Mouse (Mus musculus) inflammation-experienced regulatory T-cells (primary cell): ENCODE measurements around the gene Olfr507. TPM values are rescaled to one million over a fixed set of nuclear protein-coding genes. Genes with fewer than 3 reads are reported as not detected.

ENCODE experiments used
- polyA plus RNA-seq, 2 experiments: library from polyadenylated mRNA; unstranded; fragments of 100-300 nt; shearing (Covaris generic); gene quantifications; one replicate each; pipeline ENCODE4 v1.2.1; 2017

The Olfr507 gene
- not detected for polyA plus RNA-seq

GRCm38 (mm10) chr7:108621514-108621913 is at the start of gene Olfr507:
Gene Olfr507 (plus strand): TSS chr7:108621814.

GRCm38 (mm10) chr7:108610487-108610886 is 11.1 kb upstream of the Olfr507 start, which contains the start of gene Olfr506:
Gene Olfr506 (plus strand): TSS chr7:108610787.

GRCm38 (mm10) chr7:108629694-108630093 is 8.1 kb downstream of the Olfr507 start, which contains the start of gene Olfr508:
Gene Olfr508 (plus strand): TSS chr7:108629994.

GRCm38 (mm10) chr7:108651806-108652205 is 30.2 kb downstream of the Olfr507 start, which contains the start of gene Olfr509:
Gene Olfr509 (minus strand): TSS chr7:108651906.

GRCm38 (mm10) chr7:108666118-108666517 is 44.5 kb downstream of the Olfr507 start, which contains the start of gene Olfr510:
Gene Olfr510 (plus strand): TSS chr7:108666418.

Other genes starting within 250 kb of the Olfr507 start
- not detected for gene Olfr495, start 228.6 kb upstream of the Olfr507 start, polyA plus RNA-seq
- not detected for gene Olfr497, start 201.4 kb upstream of the Olfr507 start, polyA plus RNA-seq
- not detected for gene Olfr498, start 156.5 kb upstream of the Olfr507 start, polyA plus RNA-seq
- gene Olfr502, start 96.7 kb upstream of the Olfr507 start, polyA plus RNA-seq, result 1 to 10 TPM in 1 of 2 experiments, under 1 TPM in 1; 0.13 to 1.1 TPM
- 1 to 10 TPM in 1 of 2 experiments, not detected in 1; 1.2 TPM for gene Olfr503, start 77.3 kb upstream of the Olfr507 start, polyA plus RNA-seq
- under 1 TPM in 1 of 2 experiments, not detected in 1; 0.75 TPM for gene Olfr504, start 56.0 kb upstream of the Olfr507 start, polyA plus RNA-seq
- gene Olfr506, start 11.0 kb upstream of the Olfr507 start, polyA plus RNA-seq, result under 1 TPM; 0.13 to 0.61 TPM
- gene Olfr508, start 8.2 kb downstream of the Olfr507 start, polyA plus RNA-seq, result not detected
- under 1 TPM in 1 of 2 experiments, not detected in 1; 0.09 TPM for gene Olfr509, start 30.1 kb downstream of the Olfr507 start, polyA plus RNA-seq
- gene Olfr510, start 44.6 kb downstream of the Olfr507 start, polyA plus RNA-seq, result not detected
- not detected for gene Olfr512, start 91.5 kb downstream of the Olfr507 start, polyA plus RNA-seq
- under 1 TPM in 1 of 2 experiments, not detected in 1; 0.18 TPM for gene Olfr513, start 129.2 kb downstream of the Olfr507 start, polyA plus RNA-seq
- not detected for gene Olfr514, start 204.2 kb downstream of the Olfr507 start, polyA plus RNA-seq
- not detected for gene Olfr516, start 228.7 kb downstream of the Olfr507 start, polyA plus RNA-seq